Mouse (Mus musculus) heart, adult 2 months (tissue): ENCODE data around the gene Acsf2. TPM values are rescaled to one million over a fixed set of nuclear protein-coding genes. Genes with fewer than 3 reads are reported as not detected.
A peak's percentile ranks its signal among the peaks of the same experiment; 100 is the strongest.

Experiments
- DNase-seq, 2 experiments: peaks; one replicate each; pipeline ENCODE4 v3.0.0; 2021
- H3K27ac ChIP-seq: fragments of 200-600 bp; 2 replicates; pipeline ENCODE4 v1.8.1; 2022
- H3K27me3 ChIP-seq: fragments of 200-500 bp; 2 replicates; pipeline ENCODE4 v1.6.1; 2012; ENCODE audit warnings: mild to moderate bottlenecking, low read length, inconsistent platforms, mixed read lengths; ENCODE audit not compliant: control insufficient read depth, insufficient read depth
- H3K36me3 ChIP-seq: fragments of 200-500 bp; 2 replicates; pipeline ENCODE4 v1.6.1; 2012; ENCODE audit warnings: low read length, inconsistent platforms; ENCODE audit not compliant: control insufficient read depth, insufficient read depth
- H3K4me1 ChIP-seq: fragments of 200-500 bp; 2 replicates; pipeline ENCODE4 v1.6.1; 2011; ENCODE audit warnings: low read length; ENCODE audit not compliant: control insufficient read depth, insufficient read depth
- H3K4me3 ChIP-seq: fragments of 200-600 bp; 2 replicates; pipeline ENCODE4 v1.8.1; 2022
- H3K79me2 ChIP-seq: fragments of 200-500 bp; replicated peaks from 2 replicates; pipeline ENCODE4 v1.6.1; 2012; ENCODE audit warnings: mild to moderate bottlenecking, inconsistent platforms, low read length, moderate library complexity, mixed read lengths; ENCODE audit not compliant: control insufficient read depth, insufficient read depth
- H3K9ac ChIP-seq: fragments of 200-500 bp; 2 replicates; pipeline ENCODE4 v1.6.1; 2012; ENCODE audit warnings: low read depth, mild to moderate bottlenecking, control low read depth, inconsistent platforms, low read length, mixed read lengths
- CTCF ChIP-seq: fragments of 200-600 bp; IDR thresholded peaks from 2 replicates; pipeline ENCODE4 v1.8.1; 2022; ENCODE audit warnings: antibody characterized with exemption, mild to moderate bottlenecking, moderate library complexity
- EP300 ChIP-seq: fragments of 200-500 bp; IDR thresholded peaks from 2 replicates; pipeline ENCODE4 v1.6.1; 2011; ENCODE audit warnings: low read depth, low read length, control low read depth; ENCODE audit not compliant: insufficient read depth
- POLR2A ChIP-seq: fragments of 200-500 bp; IDR thresholded peaks from 2 replicates; pipeline ENCODE4 v1.6.1; 2011; ENCODE audit warnings: mild to moderate bottlenecking, low read depth, low read length, control low read depth; ENCODE audit not compliant: insufficient read depth
- WGBS: fragments of 180-500 bp; shearing (Covaris S2); methylation state at CpG from one replicate; pipeline ENCODE4 v1.1.7; 2018; 5-methylcytosine and 5-hydroxymethylcytosine counted together
- intact Hi-C: fragments of 180-260 bp; cut with DNase I; formaldehyde crosslinking; loops from one replicate; pipeline ENCODE4 v1.15.1; 2025
- polyA plus RNA-seq: library from polyadenylated mRNA; depleted of rRNA; stranded (reverse); fragments of >200 nt; gene quantifications from 2 replicates; pipeline ENCODE4 v1.2.3, GENCODE M21; 2012
- total RNA-seq, 2 experiments: library from RNA; stranded (reverse); gene quantifications; 2 replicates each; pipeline ENCODE4 v1.2.3; 2021

Gene Acsf2
- total and polyA plus RNA-seq, 3 experiments: 19.8 to 26.4 (median 21.0) TPM

GRCm38 (mm10) chr11:94564437-94565150 is 37.1 kb downstream of the Acsf2 start, which contains the start of gene Chad:
TSS of gene Chad (plus strand) at chr11:94565047.
- intact Hi-C loops: no loop called here
- H3K27ac ChIP-seq: no peak within 1 kb of the TSS; the same call in 1 of the 2 replicates

GRCm38 (mm10) chr11:94563821-94564220 is 37.9 kb downstream of the Acsf2 start:
- no peak for TF ChIP-seq CTCF
- no peak for TF ChIP-seq POLR2A
- Histone ChIP-seq H3K27me3 (no peaks in the 10 kb centered on the region; the same call in 1 of the 2 replicates), H3K27ac (no peak overlapping the region), H3K79me2 (no peaks in the 10 kb centered on the region), H3K4me3 (no peak overlapping the region; the same call in 1 of the 2 replicates), H3K4me1 (no peaks in the 10 kb centered on the region), H3K9ac (0 out of 2 replicates have a peak overlapping the region, but pooled peaks have one; percentile 0), H3K36me3 (no peaks in the 10 kb centered on the region)
- no peak for DNase-seq
- whole genome bisulfite sequencing: 71% methylated on average over 5 of the region's 5 CpGs
- intact Hi-C loops: no loop called here

More at GRCm38 (mm10) chr11:94564437-94565150, 37.1 kb downstream of the Acsf2 start, which contains the start of gene Chad:
- Histone ChIP-seq H3K9ac (peak within 1 kb of the TSS; percentile 0), H3K36me3 (no peaks in the 10 kb centered on the region), H3K27me3 (no peaks in the 10 kb centered on the region; the same call in 1 of the 2 replicates), H3K4me1 (no peaks in the 10 kb centered on the region), H3K4me3 (peak within 1 kb of the TSS; percentile 1), H3K79me2 (no peaks in the 10 kb centered on the region)
- WGBS: 18% methylated on average over 35 of the region's 35 CpGs
- peak; percentile 51 for DNase-seq
- TF ChIP-seq CTCF (peak; percentile 37), POLR2A (no peak), EP300 (no peak)

- H3K9ac ChIP-seq: no peak overlapping the region
- no peaks in the 10 kb centered on the region for H3K79me2 ChIP-seq
- H3K36me3 ChIP-seq: no peaks in the 10 kb centered on the region
- TF ChIP-seq POLR2A: no peak
- no peak for TF ChIP-seq CTCF
- no peak for TF ChIP-seq EP300
- H3K4me1 ChIP-seq: no peaks in the 10 kb centered on the region
- intact Hi-C loops: no loop called here
- WGBS: 94% methylated on average over 5 of the region's 5 CpGs
- no peaks in the 10 kb centered on the region; the same call in 1 of the 2 replicates for H3K27me3 ChIP-seq
- H3K4me3 ChIP-seq: no peak overlapping the region
- no peak for DNase-seq
- H3K27ac ChIP-seq: no peak overlapping the region
Observed at GRCm38 (mm10) chr11:94563383-94563782, 38.3 kb downstream of the Acsf2 start.

- Histone ChIP-seq H3K36me3 (no peaks in the 10 kb centered on the region), H3K27me3 (no peaks in the 10 kb centered on the region), H3K4me3 (no peak overlapping the region), H3K4me1 (no peaks in the 10 kb centered on the region), H3K79me2 (no peaks in the 10 kb centered on the region), H3K27ac (no peak overlapping the region), H3K9ac (no peak overlapping the region)
- DNase-seq: no peak
- WGBS: 72% methylated on average over 3 of the region's 3 CpGs
- intact Hi-C loops: no loop called here
- TF ChIP-seq POLR2A: no peak
- no peak for TF ChIP-seq CTCF
- no peak for TF ChIP-seq EP300
Observed at GRCm38 (mm10) chr11:94558226-94558625, 43.4 kb downstream of the Acsf2 start.

- no peak overlapping the region for H3K4me3 ChIP-seq
- peaks cover 5% of the 10 kb centered on the region; the same call in 1 of the 2 replicates for H3K4me1 ChIP-seq
- H3K27me3 ChIP-seq: no peaks in the 10 kb centered on the region
- TF ChIP-seq EP300 (no peak), POLR2A (no peak), CTCF (no peak)
- no peaks in the 10 kb centered on the region for H3K36me3 ChIP-seq
- 69% methylated on average over 5 of the region's 5 CpGs for WGBS
- no peak for DNase-seq
- H3K9ac ChIP-seq: no peak overlapping the region
- no peak overlapping the region for H3K27ac ChIP-seq
- no peaks in the 10 kb centered on the region for H3K79me2 ChIP-seq
- intact Hi-C loops: loop anchor here (5.0 kb wide), 1 partner anchor 67 kb away; no protein-coding TSS in a partner anchor
Observed at GRCm38 (mm10) chr11:94550442-94550744, 51.3 kb downstream of the Acsf2 start.

GRCm38 (mm10) chr11:94549691-94550441 is 51.8 kb downstream of the Acsf2 start:
- Histone ChIP-seq H3K36me3 (no peaks in the 10 kb centered on the region), H3K27ac (peak overlapping the region; percentile 96), H3K9ac (no peak overlapping the region), H3K4me1 (peaks cover 5% of the 10 kb centered on the region; the same call in 1 of the 2 replicates), H3K79me2 (no peaks in the 10 kb centered on the region), H3K4me3 (no peak overlapping the region), H3K27me3 (no peaks in the 10 kb centered on the region)
- intact Hi-C loops: loop anchor here (5.0 kb wide), 4 partner anchors 67 to 223 kb away; partner anchors contain the start of gene Ankrd40
- WGBS: 53% methylated on average over 10 of the region's 10 CpGs
- DNase-seq: no peak
- TF ChIP-seq EP300 (no peak), CTCF (no peak), POLR2A (no peak)
